Mouse (Mus musculus): ENCODE results near the gene Snrnp70.

DNA sequence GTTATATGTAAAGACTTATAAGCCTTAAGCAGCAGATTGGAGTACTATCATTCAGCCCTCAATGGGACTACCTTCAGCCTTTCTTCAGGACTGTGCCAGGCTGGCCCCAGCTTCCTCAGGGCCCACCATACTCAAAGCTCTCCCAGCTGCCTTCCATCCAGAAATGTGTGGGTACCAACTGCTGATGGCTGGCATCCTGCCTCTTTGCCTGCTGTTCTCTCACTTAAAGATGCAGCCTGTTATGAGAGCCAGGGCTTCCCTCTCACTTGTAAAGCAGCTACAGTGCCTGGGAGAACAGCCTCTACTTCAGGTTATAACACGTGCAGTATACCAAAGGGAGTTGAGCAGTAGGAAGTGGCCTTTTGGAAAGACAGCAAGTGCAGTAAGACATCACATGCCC, 19.5 kb downstream of the Snrnp70 start:
- TF ChIP-seq CTCF (IDR thresholded peaks at IDR 0.05; ENCODE audit: low read depth) (no peak), EP300 (IDR thresholded peaks at IDR 0.05; ENCODE audit: low read depth) (no peak)

Data from liver, postnatal 0 days (tissue).